Mouse (Mus musculus) Patski (cell line): ENCODE results near the gene Ang2. TPM values are rescaled to one million over a fixed set of nuclear protein-coding genes. Genes with fewer than 3 reads are reported as not detected.

ENCODE experiments used
- ATAC-seq: fragments of 100-300 bp; one replicate; pipeline ENCODE4 v1.8.0; 2021
- CTCF ChIA-PET: fragments of 350-600 bp; sonication (Branson Sonifier 250); formaldehyde crosslinking; loops from one replicate; lab custom pipeline; 2022; ENCODE audit warnings: inconsistent platforms; lab: Charles Lee
- POLR2A ChIA-PET: fragments of 350-600 bp; sonication (Branson Sonifier 250); formaldehyde crosslinking; loops from one replicate; lab custom pipeline; 2022; ENCODE audit warnings: antibody characterized with exemption, inconsistent platforms; lab: Charles Lee
- DNase-seq: peaks from one replicate; pipeline ENCODE4 v3.0.0-alpha.2; 2011; ENCODE audit warnings: low read depth, low spot score
- H3K27me3 ChIP-seq: fragments of 371-371 bp; one replicate; pipeline ENCODE4 v1.5.1; 2021
- CTCF ChIP-seq: fragments of 100-300 bp; IDR thresholded peaks from one replicate; pipeline ENCODE4 v1.5.1; 2021
- in situ Hi-C: fragments of 300-500 bp; cut with MboI; formaldehyde crosslinking; loops from 3 replicates; pipeline ENCODE4 v1.11.1; 2018; ENCODE audit warnings: low pct_unique_long_range_greater_than_20kb, mixed read lengths
- polyA plus RNA-seq: library from polyadenylated mRNA; unstranded; gene quantifications from one replicate; pipeline ENCODE4 v1.2.3, GENCODE M21; 2021

Ang2 gene
- polyA plus RNA-seq, 1 experiment from 2014 or later, result not detected

DNA sequence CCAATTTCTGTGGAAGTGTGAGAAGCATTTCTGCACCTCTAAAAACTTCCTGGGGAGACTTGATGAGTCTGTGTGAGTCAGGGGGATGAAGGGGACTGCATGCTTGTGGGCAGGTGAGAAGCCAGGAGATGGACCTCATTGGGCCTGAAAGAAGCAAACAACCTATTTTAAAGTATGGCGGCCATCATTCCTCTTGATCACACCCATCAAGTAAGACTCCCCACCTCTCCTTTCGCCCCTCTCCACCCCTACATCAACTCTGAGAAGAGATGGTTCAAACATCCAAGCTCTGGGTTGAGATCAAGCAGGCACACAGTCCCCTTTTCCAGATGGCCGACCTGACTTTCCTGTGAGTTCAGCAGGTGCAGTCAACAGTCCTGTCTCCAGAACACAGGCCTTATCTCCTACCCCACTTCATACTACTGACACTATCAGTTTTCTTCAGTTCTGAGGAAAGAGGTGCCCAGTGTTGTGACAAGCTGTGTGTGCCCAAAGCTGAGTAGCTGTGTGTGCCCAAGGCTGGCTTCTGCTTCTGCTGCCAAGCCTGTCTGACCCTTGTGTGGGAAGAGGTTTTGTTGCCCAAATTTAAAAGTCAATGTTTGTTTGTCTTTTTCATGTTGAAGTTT, 48.6 kb downstream of the Ang2 start:
- DNase-seq, result no peak
- no peak for TF ChIP-seq CTCF
- ChIA-PET POLR2A (no interaction called here), CTCF (no interaction called here)
- H3K27me3 ChIP-seq, result peaks cover 3% of the 10 kb centered on the region
- in situ Hi-C loops, result no loop called here
- no peak for ATAC-seq

DNA sequence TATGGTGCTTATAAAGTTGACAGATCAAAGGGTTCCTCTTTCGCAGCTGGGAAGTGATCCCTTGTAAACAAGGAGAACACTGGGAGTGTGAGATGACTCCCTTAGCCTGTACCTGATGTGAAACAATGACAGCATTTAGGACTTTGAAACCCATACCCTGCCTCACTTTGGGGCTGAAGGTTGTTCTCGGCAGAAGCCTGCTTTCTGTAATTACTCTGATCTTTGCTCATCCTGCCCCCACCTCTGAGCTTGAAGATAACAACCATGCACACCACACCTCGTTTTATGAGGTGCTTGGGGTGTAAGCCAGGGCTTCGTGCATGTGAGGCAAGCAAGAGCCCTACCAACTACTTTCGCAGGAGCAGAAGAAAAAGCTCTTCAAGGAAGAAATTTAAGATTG, 49.8 kb downstream of the Ang2 start:
- DNase-seq (no peak), ATAC-seq (no peak)
- POLR2A ChIA-PET, result no interaction called here
- in situ Hi-C loops, result no loop called here
- CTCF ChIA-PET, result no interaction called here
- H3K27me3 ChIP-seq, result no peaks in the 10 kb centered on the region
- TF ChIP-seq CTCF, result no peak

DNA sequence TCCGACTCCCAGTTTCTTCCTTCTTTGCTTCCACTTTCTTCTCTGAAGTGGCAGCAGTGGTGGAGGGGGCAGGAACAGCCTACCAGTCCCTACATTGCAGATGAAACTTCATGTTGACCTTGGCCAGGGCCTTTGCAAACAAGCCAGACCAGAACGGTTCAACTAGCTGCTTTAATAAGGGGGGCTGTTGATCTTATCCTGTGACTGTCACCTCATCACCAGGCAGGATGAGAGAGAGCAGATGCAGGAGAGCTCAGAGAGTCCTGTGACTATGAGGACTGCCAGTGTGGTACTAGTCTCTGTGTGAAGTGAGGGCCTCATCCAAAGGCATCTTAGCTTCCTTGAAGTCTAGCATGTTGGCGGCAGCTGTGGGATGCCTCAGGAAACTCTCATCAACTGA, 50.9 kb downstream of the Ang2 start:
- in situ Hi-C loops, result no loop called here
- no peaks in the 10 kb centered on the region for H3K27me3 ChIP-seq
- ChIA-PET POLR2A (no interaction called here), CTCF (no interaction called here)
- no peak for TF ChIP-seq CTCF
- ATAC-seq (no peak), DNase-seq (no peak)

DNA sequence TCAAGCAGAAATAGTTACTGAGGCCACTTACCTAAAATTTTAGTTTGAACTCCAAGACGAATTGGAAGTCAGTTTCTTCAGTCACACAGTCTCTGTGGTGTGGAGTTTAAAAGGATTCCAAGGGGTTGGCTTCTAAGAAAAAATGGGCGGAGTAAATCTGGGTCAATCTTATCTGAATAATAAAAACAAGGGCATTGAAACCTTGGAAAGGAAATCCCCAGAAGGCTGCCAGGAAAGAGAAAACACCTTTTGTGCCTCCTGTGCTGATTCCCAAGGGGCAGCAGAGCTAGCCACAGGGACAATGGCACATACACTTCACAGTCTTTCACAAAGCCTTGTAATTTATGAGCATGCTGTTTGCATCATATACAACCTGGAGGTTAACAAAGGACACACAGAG, 52.3 kb downstream of the Ang2 start, which contains the start of gene Rnase1:
TSS of gene Rnase1 (minus strand) at position 101 of the 400 bp plus-strand sequence.
- no peak for ATAC-seq
- CTCF ChIA-PET, result no interaction called here
- no peaks in the 10 kb centered on the region for H3K27me3 ChIP-seq
- DNase-seq, result no peak
- in situ Hi-C loops, result no loop called here
- POLR2A ChIA-PET, result no interaction called here
- no peak for TF ChIP-seq CTCF

GRCm38 (mm10) chr14:51145521-51145920, 53.4 kb downstream of the Ang2 start:
- TF ChIP-seq CTCF, result no peak
- DNase-seq (no peak), ATAC-seq (no peak)
- ChIA-PET CTCF (no interaction called here), POLR2A (no interaction called here)
- H3K27me3 ChIP-seq, result no peaks in the 10 kb centered on the region
- in situ Hi-C loops, result no loop called here

Other genes starting within 250 kb of the Ang2 start
- gene Pnp2, start 243.2 kb downstream of the Ang2 start, polyA plus RNA-seq, result 2.9 TPM
- not detected for gene Rnase10, start 191.4 kb downstream of the Ang2 start, polyA plus RNA-seq
- gene Rnase9, start 157.3 kb downstream of the Ang2 start, polyA plus RNA-seq, result not detected
- not detected for gene Rnase11, start 149.0 kb downstream of the Ang2 start, polyA plus RNA-seq
- not detected for gene Rnase12, start 141.5 kb downstream of the Ang2 start, polyA plus RNA-seq
- gene Olfr750, start 124.7 kb downstream of the Ang2 start, polyA plus RNA-seq, result not detected
- gene Rnase4, start 108.1 kb downstream of the Ang2 start, polyA plus RNA-seq, result 45.7 TPM
- gene Ang, start 108.0 kb downstream of the Ang2 start, polyA plus RNA-seq, result 1.3 TPM
- not detected for gene Eddm3b, start 84.7 kb downstream of the Ang2 start, polyA plus RNA-seq
- not detected for gene Rnase6, start 75.2 kb downstream of the Ang2 start, polyA plus RNA-seq
- gene Rnase1, start 52.4 kb downstream of the Ang2 start, polyA plus RNA-seq, result not detected
- gene Rnase2b, start 36.9 kb downstream of the Ang2 start, polyA plus RNA-seq, result not detected
- gene Ear14, start 4.2 kb upstream of the Ang2 start, polyA plus RNA-seq, result not detected
- gene Rnase2a, start 57.0 kb upstream of the Ang2 start, polyA plus RNA-seq, result not detected
- gene Gm7247, start 162.6 kb upstream of the Ang2 start, polyA plus RNA-seq, result not detected
- not detected for gene Vmn2r88, start 211.7 kb upstream of the Ang2 start, polyA plus RNA-seq